Mouse (Mus musculus) naive thymus-derived CD4-positive, alpha-beta T cell, adult 2 months (primary cell): ENCODE data around the gene 1700037C18Rik.
A peak's percentile ranks its signal among the peaks of the same experiment; 100 is the strongest.

Experiments
- DNase-seq: peaks from one replicate; pipeline ENCODE4 v3.0.0-alpha.2; 2011; ENCODE audit warnings: low read depth

1700037C18Rik gene

GRCm38 (mm10) chr16:3908537-3909111 is at the start of gene 1700037C18Rik, which contains the start of gene Cluap1:
1700037C18Rik (minus strand) TSS chr16:3908689.
Cluap1 (plus strand) TSS chr16:3908801.
- DNase-seq, result peak; percentile 92

- no peak for DNase-seq
Measured at GRCm38 (mm10) chr16:3956369-3956768, 47.9 kb upstream of the 1700037C18Rik start.

GRCm38 (mm10) chr16:3951141-3951540 is 42.7 kb upstream of the 1700037C18Rik start:
- DNase-seq, result no peak

GRCm38 (mm10) chr16:3934701-3935100 is 26.2 kb upstream of the 1700037C18Rik start:
- no peak for DNase-seq

GRCm38 (mm10) chr16:3934091-3934490 is 25.6 kb upstream of the 1700037C18Rik start:
- no peak for DNase-seq

- no peak for DNase-seq
Measured at GRCm38 (mm10) chr16:3933536-3933935, 25.0 kb upstream of the 1700037C18Rik start.

GRCm38 (mm10) chr16:3929151-3929550 is 20.7 kb upstream of the 1700037C18Rik start:
- no peak for DNase-seq

GRCm38 (mm10) chr16:3928582-3928981 is 20.1 kb upstream of the 1700037C18Rik start:
- DNase-seq, result no peak

GRCm38 (mm10) chr16:3923966-3924365 is 15.5 kb upstream of the 1700037C18Rik start:
- no peak for DNase-seq

- DNase-seq, result no peak
Measured at GRCm38 (mm10) chr16:3923515-3923914, 15.0 kb upstream of the 1700037C18Rik start.

- DNase-seq, result no peak
Measured at GRCm38 (mm10) chr16:3920756-3921155, 12.3 kb upstream of the 1700037C18Rik start.

- no peak for DNase-seq
Measured at GRCm38 (mm10) chr16:3909118-3909517, 629 bp upstream of the 1700037C18Rik start.

- DNase-seq, result no peak
Measured at GRCm38 (mm10) chr16:3907471-3907870, 1.0 kb downstream of the 1700037C18Rik start.

GRCm38 (mm10) chr16:3896553-3896952 is 11.9 kb downstream of the 1700037C18Rik start:
- no peak for DNase-seq

- no peak for DNase-seq
Measured at GRCm38 (mm10) chr16:3896046-3896445, 12.4 kb downstream of the 1700037C18Rik start.

- DNase-seq, result peak; percentile 59
Measured at GRCm38 (mm10) chr16:3895173-3895792, 13.2 kb downstream of the 1700037C18Rik start.

GRCm38 (mm10) chr16:3893739-3894138 is 14.8 kb downstream of the 1700037C18Rik start:
- DNase-seq, result no peak

GRCm38 (mm10) chr16:3891621-3892295 is 16.7 kb downstream of the 1700037C18Rik start:
- DNase-seq, result no peak

- peak; percentile 34 for DNase-seq
Measured at GRCm38 (mm10) chr16:3885065-3885670, 23.3 kb downstream of the 1700037C18Rik start.

GRCm38 (mm10) chr16:3884201-3885064 is 24.1 kb downstream of the 1700037C18Rik start, which contains the start of the genes Zfp597 and Gm20695:
Zfp597 (minus strand) TSS chr16:3884561.
Gm20695 (plus strand) TSS chr16:3884648.
- DNase-seq, result peak; percentile 94

- no peak for DNase-seq
Measured at GRCm38 (mm10) chr16:3876346-3876745, 32.1 kb downstream of the 1700037C18Rik start.
